Mouse (Mus musculus) cerebellum, adult 2 months (tissue): Measurements from ENCODE around the gene Ambn. TPM values are rescaled to one million over a fixed set of nuclear protein-coding genes. Genes with fewer than 3 reads are reported as not detected.

ENCODE experiments used
- DNase-seq, 2 experiments: peaks; one replicate each; pipeline ENCODE4 v3.0.0; 2021
- H3K27ac ChIP-seq: fragments of 200-500 bp; 2 replicates; pipeline ENCODE4 v1.5.1; 2012; ENCODE audit warnings: low read length, control low read depth, inconsistent platforms; ENCODE audit not compliant: insufficient read depth
- H3K27me3 ChIP-seq: fragments of 200-500 bp; 2 replicates; pipeline ENCODE4 v1.6.1; 2012; ENCODE audit warnings: inconsistent platforms, mild to moderate bottlenecking, low read length, moderate library complexity; ENCODE audit not compliant: control insufficient read depth, insufficient read depth
- H3K4me1 ChIP-seq: fragments of 200-500 bp; 2 replicates; pipeline ENCODE4 v1.6.1; 2011; ENCODE audit warnings: low read length; ENCODE audit not compliant: control insufficient read depth, insufficient read depth
- H3K4me3 ChIP-seq: fragments of 200-500 bp; replicated peaks from 2 replicates; pipeline ENCODE3; 2011; ENCODE audit warnings: mild to moderate bottlenecking, low read depth, low read length, control low read depth; ENCODE audit not compliant: insufficient read depth
- CTCF ChIP-seq: fragments of 200-500 bp; IDR thresholded peaks from 2 replicates; pipeline ENCODE4 v1.5.1; 2011; ENCODE audit warnings: low read depth, mild to moderate bottlenecking, control low read depth, low read length, moderate library complexity, borderline replicate concordance; ENCODE audit not compliant: insufficient read depth
- POLR2A ChIP-seq: fragments of 200-500 bp; IDR thresholded peaks from 2 replicates; pipeline ENCODE4 v1.6.1; 2011; ENCODE audit warnings: low read length, control low read depth, borderline replicate concordance; ENCODE audit not compliant: insufficient read depth
- WGBS: fragments of 180-500 bp; shearing (Covaris S2); methylation state at CpG from one replicate; pipeline ENCODE4 v1.1.7; 2018; 5-methylcytosine and 5-hydroxymethylcytosine counted together
- polyA plus RNA-seq: library from polyadenylated mRNA; depleted of rRNA; stranded (reverse); fragments of >200 nt; gene quantifications from 2 replicates; pipeline ENCODE4 v1.2.3, GENCODE M21; 2012; rRNA removed

The Ambn gene
- polyA plus RNA-seq, 1 experiment, result not detected

- 29% methylated on average over 5 of the region's 5 CpGs for WGBS
Observed at GRCm38 (mm10) chr5:88491111-88491510, 35.3 kb downstream of the Ambn start.

DNA sequence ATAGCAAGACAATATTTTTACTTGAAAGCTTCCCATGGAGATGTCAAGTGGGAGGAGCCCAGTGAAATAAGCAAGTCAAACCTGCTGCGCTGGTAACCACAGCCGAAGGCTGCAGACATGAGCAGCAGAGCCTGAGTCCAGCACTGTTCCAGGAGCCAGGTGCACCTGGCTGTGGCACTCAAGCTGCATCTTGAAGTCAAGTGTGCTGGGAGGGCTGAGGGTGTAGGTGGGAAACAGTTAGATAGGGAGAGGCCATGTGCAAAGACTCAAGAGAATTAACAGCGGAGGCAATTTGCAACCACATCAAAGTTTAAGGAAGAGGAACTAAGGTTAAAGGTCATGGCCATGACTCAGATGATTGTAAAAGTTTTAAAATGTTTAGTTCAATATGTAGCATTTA, 44.0 kb downstream of the Ambn start:
- Histone ChIP-seq H3K27me3 (no peaks in the 10 kb centered on the region), H3K4me1 (no peaks in the 10 kb centered on the region), H3K4me3 (no peak overlapping the region), H3K27ac (no peak overlapping the region)
- WGBS, result 91% methylated on average over 3 of the region's 3 CpGs
- TF ChIP-seq CTCF (no peak), POLR2A (no peak)
- no peak for DNase-seq

More at GRCm38 (mm10) chr5:88491111-88491510, 35.3 kb downstream of the Ambn start:
- Histone ChIP-seq H3K27me3 (no peaks in the 10 kb centered on the region), H3K4me1 (no peaks in the 10 kb centered on the region), H3K4me3 (no peak overlapping the region), H3K27ac (no peak overlapping the region)
- no peak for TF ChIP-seq POLR2A
- no peak for DNase-seq

- Histone ChIP-seq H3K27me3 (no peaks in the 10 kb centered on the region), H3K4me3 (no peak overlapping the region), H3K27ac (no peak overlapping the region), H3K4me1 (no peaks in the 10 kb centered on the region)
- TF ChIP-seq POLR2A (no peak), CTCF (no peak)
- no peak for DNase-seq
- WGBS, result 43% methylated on average over 1 of the region's 1 CpGs
Observed at GRCm38 (mm10) chr5:88508555-88508954, 52.8 kb downstream of the Ambn start.

DNA sequence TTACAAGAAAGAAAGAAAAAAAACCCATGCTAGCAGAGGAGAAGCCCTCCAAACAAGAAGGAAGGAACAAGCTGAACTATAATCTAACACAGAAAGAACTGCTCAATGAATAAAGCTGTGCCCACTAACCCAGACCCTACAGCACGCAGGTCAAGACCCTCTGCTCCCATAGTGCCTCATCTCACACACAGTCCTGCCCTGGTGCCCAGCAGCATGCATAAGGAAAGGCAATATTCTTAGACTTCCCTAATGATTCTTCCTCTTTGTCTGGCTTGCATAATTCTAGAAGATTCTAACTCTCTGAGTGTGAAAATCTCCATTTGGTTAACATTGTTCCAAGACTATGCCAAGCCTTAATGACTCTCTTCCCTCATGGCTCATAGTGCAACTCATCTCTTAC, 53.2 kb downstream of the Ambn start:
- H3K27ac ChIP-seq, result no peak overlapping the region
- WGBS, result 73% methylated on average over 1 of the region's 1 CpGs
- TF ChIP-seq CTCF (no peak), POLR2A (no peak)
- H3K4me3 ChIP-seq, result no peak overlapping the region
- H3K27me3 ChIP-seq, result no peaks in the 10 kb centered on the region
- no peaks in the 10 kb centered on the region for H3K4me1 ChIP-seq
- DNase-seq, result no peak

Other genes starting within 250 kb of the Ambn start
- gene Gm7714, start 187.1 kb upstream of the Ambn start, polyA plus RNA-seq, result not detected in 2 replicates
- gene Prol1, start 138.7 kb upstream of the Ambn start, polyA plus RNA-seq, result not detected in 2 replicates
- not detected in 2 replicates for gene Amtn, start 79.9 kb upstream of the Ambn start, polyA plus RNA-seq
- not detected in 2 replicates for gene Enam, start 32.0 kb downstream of the Ambn start, polyA plus RNA-seq
- 0.68 and 0.84 TPM in 2 replicates for gene Jchain, start 71.9 kb downstream of the Ambn start, polyA plus RNA-seq
- 25.9 and 29.9 TPM in 2 replicates for gene Utp3, start 98.5 kb downstream of the Ambn start, polyA plus RNA-seq
- gene Rufy3, start 109.0 kb downstream of the Ambn start, polyA plus RNA-seq, result 130 and 139 TPM in 2 replicates
- gene Grsf1, start 220.2 kb downstream of the Ambn start, polyA plus RNA-seq, result 113 and 120 TPM in 2 replicates